Mouse (Mus musculus): ENCODE results near the gene Zcchc8.

DNA sequence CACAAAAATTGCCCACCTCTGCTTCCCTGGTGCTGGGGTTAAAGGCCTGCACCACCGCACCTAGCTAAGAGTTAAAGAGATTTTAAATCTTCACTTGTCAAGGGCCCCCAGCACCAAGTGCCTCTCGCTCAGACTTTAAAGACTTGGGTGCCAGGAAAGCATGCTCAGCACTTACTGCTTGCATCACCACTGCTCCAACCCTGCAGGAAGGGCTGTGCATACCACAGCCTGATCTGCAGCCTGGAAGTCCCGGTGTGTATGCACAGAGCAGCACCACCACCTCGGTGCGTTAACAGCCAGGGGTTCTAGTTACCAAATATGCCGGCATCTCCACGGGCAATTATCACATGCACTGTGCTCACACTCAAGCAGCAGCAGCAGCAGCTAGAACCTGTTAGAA is 63.2 kb downstream of the Zcchc8 start:
- TF ChIP-seq CTCF (IDR thresholded peaks at IDR 0.05; ENCODE audit: extremely low read depth, insufficient read length, insufficient replicate concordance, low read depth, low read length) (no peak), POLR2A (IDR thresholded peaks at IDR 0.05; ENCODE audit: low read depth, low read length) (no peak)
